Mouse (Mus musculus) embryonic facial prominence, embryonic 13.5 days (tissue): ENCODE data around the gene Rnf5. TPM values are rescaled to one million over a fixed set of nuclear protein-coding genes. Genes with fewer than 3 reads are reported as not detected.
A peak's percentile ranks its signal among the peaks of the same experiment; 100 is the strongest.

Experiments
- ATAC-seq: fragments of 200-750 bp; cut with Nextera tagmentation; 2 replicates; pipeline ENCODE4 v1.8.0; 2017; ENCODE audit warnings: low read depth; ENCODE audit not compliant: insufficient number of reproducible peaks, insufficient read depth, low FRiP score, low TSS enrichment
- H3K27ac ChIP-seq: fragments of 300-500 bp; sonication (generic); 2 replicates; pipeline ENCODE4 v1.5.1; 2015; ENCODE audit warnings: moderate library complexity, mild to moderate bottlenecking, inconsistent platforms
- H3K27me3 ChIP-seq: fragments of 300-500 bp; sonication (generic); 2 replicates; pipeline ENCODE4 v1.6.1; 2015; ENCODE audit warnings: mild to moderate bottlenecking, inconsistent platforms
- H3K36me3 ChIP-seq: fragments of 300-500 bp; sonication (generic); 2 replicates; pipeline ENCODE4 v1.6.1; 2015; ENCODE audit warnings: mild to moderate bottlenecking, inconsistent platforms
- H3K4me1 ChIP-seq: fragments of 300-500 bp; sonication (generic); 2 replicates; pipeline ENCODE4 v1.6.1; 2015; ENCODE audit warnings: inconsistent platforms
- H3K4me2 ChIP-seq: fragments of 300-500 bp; sonication (generic); 2 replicates; pipeline ENCODE4 v1.6.1; 2015; ENCODE audit warnings: moderate library complexity, mild to moderate bottlenecking, inconsistent platforms
- H3K4me3 ChIP-seq: fragments of 300-500 bp; sonication (generic); 2 replicates; pipeline ENCODE4 v1.5.1; 2015; ENCODE audit warnings: mild to moderate bottlenecking, inconsistent platforms
- H3K9ac ChIP-seq: fragments of 300-500 bp; sonication (generic); 2 replicates; pipeline ENCODE4 v1.6.1; 2015; ENCODE audit warnings: mild to moderate bottlenecking, inconsistent platforms
- H3K9me3 ChIP-seq: fragments of 300-500 bp; sonication (generic); 2 replicates; pipeline ENCODE4 v1.6.1; 2016; ENCODE audit warnings: inconsistent platforms
- WGBS: fragments of 180-500 bp; shearing (Covaris S2); methylation state at CpG from one replicate; pipeline ENCODE4 v1.1.7; 2015; ENCODE audit warnings: mixed read lengths; 5-methylcytosine and 5-hydroxymethylcytosine counted together
- polyA plus RNA-seq: library from polyadenylated mRNA; unstranded; fragments of >200 nt; fragmentation: Nextera tagmentation; extraction: Ambion mirVana; gene quantifications from 2 replicates; pipeline ENCODE4 v1.2.1, GENCODE M21; 2015

The Rnf5 gene
- polyA plus RNA-seq, 1 experiment from 2014 or later = 130 TPM

- Histone ChIP-seq H3K4me3 (peak overlapping the region; percentile 46), H3K9me3 (no peaks in the 10 kb centered on the region), H3K9ac (0 out of 2 replicates have a peak overlapping the region, but pooled peaks have one; percentile 27), H3K27me3 (peaks cover 49% of the 10 kb centered on the region), H3K36me3 (no peaks in the 10 kb centered on the region), H3K27ac (no peak overlapping the region), H3K4me2 (peak overlapping the region; percentile 91), H3K4me1 (peaks cover 60% of the 10 kb centered on the region)
- WGBS = 2% methylated on average over 48 of the region's 48 CpGs
- no peak for ATAC-seq
These were observed 27.3 kb upstream of the Rnf5 start for GRCm38 (mm10) chr17:34630761-34631301.

DNA sequence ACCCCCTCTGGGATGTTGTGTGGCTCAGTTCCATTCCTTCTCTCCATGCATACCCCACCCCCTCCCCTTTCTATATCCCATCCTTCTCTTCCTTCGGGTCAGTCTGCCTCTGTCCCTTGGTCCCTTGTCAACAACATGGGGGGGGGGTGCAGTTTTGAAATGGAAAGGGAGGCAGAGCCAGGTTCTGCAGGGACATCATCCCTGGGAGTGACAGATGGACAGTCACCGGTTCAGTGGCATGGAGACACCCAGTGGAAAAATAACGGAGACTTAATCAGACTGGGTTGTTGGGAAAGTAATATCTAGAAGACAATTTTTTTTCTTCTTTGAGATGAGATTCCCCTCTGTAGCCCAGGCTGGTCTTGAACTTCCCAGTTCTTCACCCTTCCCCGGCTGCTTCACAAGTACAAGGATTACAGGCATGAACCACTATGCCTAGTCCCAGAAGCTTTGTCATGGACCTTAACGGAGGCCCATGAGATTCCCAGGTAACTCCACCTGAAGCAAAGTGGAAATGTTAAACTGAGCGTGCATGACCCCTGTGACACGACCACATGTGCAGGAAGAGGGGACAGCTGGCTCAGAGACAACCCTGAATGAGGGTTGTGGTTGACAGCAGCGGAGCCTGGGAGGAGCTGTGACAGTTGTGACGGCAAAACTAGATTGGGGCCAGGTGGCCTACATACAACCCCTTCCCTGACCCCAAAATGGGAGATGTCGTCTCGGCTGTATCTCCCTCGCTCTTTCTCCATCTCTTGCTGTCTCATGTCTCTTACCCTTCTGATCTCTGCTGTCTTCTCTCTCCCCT lies 26.5 kb upstream of the Rnf5 start:
- Histone ChIP-seq H3K27ac (no peak overlapping the region), H3K27me3 (peaks cover 47% of the 10 kb centered on the region), H3K36me3 (peaks cover 5% of the 10 kb centered on the region; the same call in 1 of the 2 replicates), H3K4me1 (peaks cover 61% of the 10 kb centered on the region), H3K9ac (peak overlapping the region; percentile 83; the same call in 1 of the 2 replicates), H3K9me3 (no peaks in the 10 kb centered on the region), H3K4me2 (peak overlapping the region; percentile 91), H3K4me3 (peak overlapping the region; percentile 82)
- WGBS = 12% methylated on average over 12 of the region's 12 CpGs
- no peak for ATAC-seq

DNA sequence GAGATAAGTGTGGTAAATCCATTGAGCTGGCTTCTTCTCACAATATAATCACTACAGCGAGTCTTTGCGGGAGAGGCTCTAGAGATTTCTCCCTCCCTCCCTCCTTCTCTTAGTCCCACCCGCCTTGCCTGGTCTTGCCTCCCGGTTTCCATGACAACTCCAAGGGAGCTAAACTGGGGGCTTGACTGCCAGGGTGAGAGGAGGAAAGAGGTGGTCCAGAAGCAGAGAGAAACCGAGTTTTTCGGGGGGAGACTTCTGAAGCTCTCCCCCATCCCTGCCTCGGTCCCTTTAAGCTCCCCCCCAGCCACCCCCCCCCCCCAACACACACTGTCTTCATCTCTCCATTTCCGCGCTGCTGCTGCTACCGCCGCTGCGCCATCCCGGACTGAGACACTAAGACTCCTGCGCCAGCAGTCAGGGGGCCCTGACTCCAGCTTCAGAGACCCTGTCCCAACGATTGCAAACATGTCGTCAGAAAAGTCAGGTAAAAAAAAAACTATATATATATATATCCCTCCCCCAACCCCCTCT lies 25.8 kb upstream of the Rnf5 start, which contains the start of gene Prrt1:
Prrt1 (plus strand) TSS at position 313 of the 531 bp plus-strand sequence.
- H3K36me3 ChIP-seq = peaks cover 6% of the 10 kb centered on the region; the same call in 1 of the 2 replicates
- H3K9ac ChIP-seq = peak within 1 kb of the TSS; percentile 83
- H3K4me2 ChIP-seq = peak within 1 kb of the TSS; percentile 91
- WGBS = 2% methylated on average over 16 of the region's 16 CpGs
- peak within 1 kb of the TSS; percentile 82 for H3K4me3 ChIP-seq
- H3K27me3 ChIP-seq = peaks cover 47% of the 10 kb centered on the region
- no peaks in the 10 kb centered on the region for H3K9me3 ChIP-seq
- H3K4me1 ChIP-seq = peaks cover 61% of the 10 kb centered on the region
- ATAC-seq = no peak
- H3K27ac ChIP-seq = peak within 1 kb of the TSS; percentile 97

DNA sequence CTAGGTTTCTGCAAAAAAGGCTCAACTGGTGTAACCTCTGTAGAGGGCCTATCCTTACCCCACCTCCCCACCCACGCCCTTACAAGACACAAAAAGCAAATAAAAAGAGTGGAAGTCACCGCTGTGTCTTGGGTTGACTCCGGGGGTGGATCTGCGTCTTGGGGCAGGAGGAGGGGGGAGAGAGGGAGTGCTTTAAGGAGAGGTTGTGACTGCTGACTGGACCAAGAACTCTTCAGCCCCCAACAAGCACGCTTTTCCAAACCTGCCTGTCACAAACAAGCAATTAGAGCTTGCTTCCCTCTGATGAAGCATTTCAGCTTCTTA lies 25.1 kb upstream of the Rnf5 start:
- Histone ChIP-seq H3K9ac (peak overlapping the region; percentile 83), H3K36me3 (peaks cover 13% of the 10 kb centered on the region), H3K4me2 (peak overlapping the region; percentile 91), H3K9me3 (no peaks in the 10 kb centered on the region), H3K27ac (peak overlapping the region; percentile 97), H3K4me1 (peaks cover 61% of the 10 kb centered on the region), H3K27me3 (peaks cover 43% of the 10 kb centered on the region), H3K4me3 (peak overlapping the region; percentile 82)
- ATAC-seq = no peak
- 24% methylated on average over 5 of the region's 5 CpGs for WGBS

GRCm38 (mm10) chr17:34627943-34628643 lies 24.6 kb upstream of the Rnf5 start, which contains the start of gene Ppt2:
TSS of gene Ppt2 (minus strand) at chr17:34628510.
- peaks cover 61% of the 10 kb centered on the region for H3K4me1 ChIP-seq
- H3K27ac ChIP-seq = peak within 1 kb of the TSS; percentile 97
- peaks cover 17% of the 10 kb centered on the region for H3K36me3 ChIP-seq
- peak within 1 kb of the TSS; percentile 91 for H3K4me2 ChIP-seq
- peaks cover 38% of the 10 kb centered on the region for H3K27me3 ChIP-seq
- WGBS = 2% methylated on average over 29 of the region's 29 CpGs
- ATAC-seq = no peak
- H3K9me3 ChIP-seq = no peaks in the 10 kb centered on the region
- peak within 1 kb of the TSS; percentile 83 for H3K9ac ChIP-seq
- H3K4me3 ChIP-seq = peak within 1 kb of the TSS; percentile 82

GRCm38 (mm10) chr17:34627093-34627942 lies 23.8 kb upstream of the Rnf5 start:
- H3K4me2 ChIP-seq = peak overlapping the region; percentile 91
- H3K9me3 ChIP-seq = no peaks in the 10 kb centered on the region
- peak overlapping the region; percentile 97 for H3K27ac ChIP-seq
- peak overlapping the region; percentile 83 for H3K9ac ChIP-seq
- peaks cover 24% of the 10 kb centered on the region for H3K36me3 ChIP-seq
- under 1% methylated on average over 40 of the region's 45 CpGs for WGBS
- peaks cover 58% of the 10 kb centered on the region for H3K4me1 ChIP-seq
- peak overlapping the region; percentile 82 for H3K4me3 ChIP-seq
- peaks cover 31% of the 10 kb centered on the region for H3K27me3 ChIP-seq
- ATAC-seq = peak; percentile 67; the same call in 1 of the 2 replicates

DNA sequence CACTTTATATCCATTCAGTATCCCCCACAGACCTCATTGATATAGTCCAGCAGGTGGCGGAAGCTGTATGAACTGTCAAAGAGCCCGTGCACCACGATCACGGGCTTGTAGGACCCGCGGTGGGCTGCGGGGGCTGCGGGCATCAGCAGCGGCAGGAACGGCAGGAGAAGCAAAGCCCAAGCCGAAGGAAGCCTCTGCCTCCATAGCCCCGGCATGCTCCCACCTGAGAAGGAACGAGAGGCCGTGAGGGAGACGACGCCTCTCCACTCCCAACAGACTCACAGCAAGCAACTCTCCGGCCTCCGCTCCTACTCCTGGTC lies 23.2 kb upstream of the Rnf5 start:
- Histone ChIP-seq H3K9me3 (no peaks in the 10 kb centered on the region), H3K36me3 (peaks cover 30% of the 10 kb centered on the region), H3K4me3 (peak overlapping the region; percentile 82), H3K4me1 (peaks cover 52% of the 10 kb centered on the region), H3K9ac (peak overlapping the region; percentile 83), H3K27me3 (peaks cover 25% of the 10 kb centered on the region), H3K27ac (peak overlapping the region; percentile 97), H3K4me2 (peak overlapping the region; percentile 91)
- no peak for ATAC-seq
- WGBS = 1% methylated on average over 18 of the region's 18 CpGs

DNA sequence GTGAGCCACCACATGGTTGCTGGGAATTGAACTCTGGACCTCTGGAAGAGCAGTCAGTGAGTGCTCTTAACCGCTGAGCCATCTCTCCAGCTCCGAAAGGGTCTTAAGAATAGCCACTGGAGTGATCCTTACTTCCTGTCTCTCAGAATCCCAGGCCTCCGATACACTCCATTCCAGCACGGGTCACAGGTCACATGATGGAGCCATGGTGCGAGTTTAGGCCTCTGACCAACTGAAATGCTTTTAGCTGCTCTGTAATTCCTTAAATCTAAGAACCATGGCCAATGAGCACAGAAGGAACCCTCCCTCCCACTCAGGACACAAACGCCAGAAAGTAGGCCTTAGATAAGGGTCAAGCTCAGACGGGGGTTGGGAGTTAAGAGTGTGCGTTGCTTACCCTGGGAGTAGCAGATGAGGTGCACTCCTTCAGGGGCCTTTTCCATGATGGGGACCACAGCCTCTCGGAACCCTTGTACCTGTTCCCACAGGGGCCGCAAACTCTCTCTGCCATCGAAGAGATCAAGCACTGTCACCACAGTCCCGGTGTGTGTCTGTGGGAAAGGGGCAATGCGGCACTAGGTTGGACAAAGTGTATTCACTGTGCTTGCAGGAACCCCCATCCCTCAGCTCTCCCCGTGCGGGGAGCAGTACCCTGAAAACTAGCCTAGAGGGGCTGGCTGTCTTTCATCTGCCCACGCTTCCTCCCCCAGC lies 22.7 kb upstream of the Rnf5 start:
- WGBS = 52% methylated on average over 16 of the region's 16 CpGs
- peak overlapping the region; percentile 97 for H3K27ac ChIP-seq

DNA sequence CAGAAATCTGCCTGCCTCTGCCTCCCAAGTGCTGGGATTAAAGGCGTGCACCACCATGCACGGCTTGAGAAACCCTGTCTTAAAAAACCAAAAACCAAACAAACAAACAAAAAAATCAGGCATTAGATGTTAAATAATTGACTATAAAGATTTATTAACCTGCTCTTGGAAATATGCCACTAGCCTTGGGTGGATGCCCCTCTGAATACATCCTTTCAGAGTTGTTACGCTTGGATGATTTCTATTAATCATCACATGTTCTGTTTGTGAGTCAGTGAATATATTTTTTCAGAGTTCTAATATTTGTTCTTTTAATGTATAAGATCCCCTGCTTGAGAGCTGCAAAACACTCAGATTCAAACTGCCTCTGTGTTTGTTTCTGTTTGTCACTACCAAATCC lies 21.5 kb upstream of the Rnf5 start:
- peaks cover 41% of the 10 kb centered on the region for H3K36me3 ChIP-seq
- no peak overlapping the region for H3K4me3 ChIP-seq
- no peak overlapping the region for H3K4me2 ChIP-seq
- H3K9ac ChIP-seq = no peak overlapping the region
- peaks cover 7% of the 10 kb centered on the region for H3K27me3 ChIP-seq
- WGBS = 93% methylated on average over 3 of the region's 3 CpGs
- H3K9me3 ChIP-seq = no peaks in the 10 kb centered on the region
- ATAC-seq = no peak
- H3K4me1 ChIP-seq = peaks cover 35% of the 10 kb centered on the region
- H3K27ac ChIP-seq = no peak overlapping the region

More for the DNA sequence above, 22.7 kb upstream of the Rnf5 start:
- no peak for ATAC-seq
- Histone ChIP-seq H3K4me2 (peak overlapping the region; percentile 91), H3K4me3 (peak overlapping the region; percentile 82), H3K4me1 (peaks cover 47% of the 10 kb centered on the region), H3K27me3 (peaks cover 20% of the 10 kb centered on the region), H3K9ac (peak overlapping the region; percentile 83), H3K9me3 (no peaks in the 10 kb centered on the region), H3K36me3 (peaks cover 35% of the 10 kb centered on the region)

- no peak overlapping the region for H3K4me2 ChIP-seq
- peaks cover 44% of the 10 kb centered on the region for H3K36me3 ChIP-seq
- H3K9ac ChIP-seq = no peak overlapping the region
- H3K9me3 ChIP-seq = no peaks in the 10 kb centered on the region
- peaks cover 17% of the 10 kb centered on the region for H3K4me1 ChIP-seq
- H3K27me3 ChIP-seq = no peaks in the 10 kb centered on the region
- no peak overlapping the region for H3K27ac ChIP-seq
- H3K4me3 ChIP-seq = no peak overlapping the region
- ATAC-seq = no peak
- WGBS = 83% methylated on average over 9 of the region's 9 CpGs
These were observed 19.7 kb upstream of the Rnf5 start for GRCm38 (mm10) chr17:34623161-34623560.
